26 mouse cellular contexts compared by ENCODE assay signal in genomic region chr4:106254761-106255475, GRCm38 (mm10).
A peak's percentile ranks its signal among the peaks of the same experiment; 100 is the strongest.
DNase-seq lines count a peak whose midpoint lies in the region; ATAC-seq and TF ChIP-seq lines count a peak whose summit lies in the region.
"Had no signal": no experiment of that assay in that cellular context is flagged by ENCODE, and none has a peak within 500 bp of the region (broad histone marks: within the 10 kb centered on the region; RNA-seq: fewer than 3 reads in every experiment).

No protein-coding gene starts in this region.

- no peak for TF ChIP-seq POLR2A in MEL (IDR thresholded peaks at IDR 0.05; ENCODE audit: control insufficient read depth in 1 of 2, insufficient read depth in 1 of 2, low read depth in 1 of 2, low read length in 2 of 2, poor library complexity in 1 of 2)

- WGBS in intestine, embryonic 14.5 days, result 73% methylated on average over 3 of the region's 3 CpGs
- WGBS in intestine, embryonic 15.5 days, result 72% methylated on average over 3 of the region's 3 CpGs
- WGBS in midbrain, embryonic 16.5 days, result 82% methylated on average over 3 of the region's 3 CpGs

- H3K27me3 ChIP-seq in intestine, embryonic 14.5 days (replicated peaks; ENCODE audit: control insufficient read depth, insufficient read depth, low read length), result no peaks in the 10 kb centered on the region
- no peaks in the 10 kb centered on the region for H3K27me3 ChIP-seq in intestine, embryonic 15.5 days (replicated peaks)
- H3K27me3 ChIP-seq in MEL (ENCODE audit: control insufficient read depth in 1 of 2, insufficient read depth in 2 of 2, low read length in 2 of 2), result no peaks in the 10 kb centered on the region
- no peaks in the 10 kb centered on the region for H3K27me3 ChIP-seq in midbrain, embryonic 16.5 days (ENCODE audit: control insufficient read depth, insufficient read depth, low read depth, low read length)
- H3K27me3 ChIP-seq: embryonic facial prominence, embryonic 12.5 days; forebrain, embryonic 13.5 days; hindbrain, embryonic 13.5 days; limb, embryonic 12.5 days; megakaryocyte, embryonic 14.5 days; midbrain, embryonic 15.5 days; neural tube, embryonic 15.5 days had no signal

- no peak overlapping the region for H3K27ac ChIP-seq in intestine, embryonic 14.5 days (ENCODE audit: low read depth)
- no peak overlapping the region for H3K27ac ChIP-seq in intestine, embryonic 15.5 days
- H3K27ac ChIP-seq in MEL (ENCODE audit: control insufficient read depth, low read depth, low read length), result peak overlapping the region; percentile 12; the same call in 1 of the 2 replicates
- H3K27ac ChIP-seq in midbrain, embryonic 16.5 days (ENCODE audit: low read length), result no peak overlapping the region
- H3K27ac ChIP-seq: embryonic facial prominence, embryonic 12.5 days; forebrain, embryonic 13.5 days; hindbrain, embryonic 13.5 days; left cerebral cortex, adult 2 months; limb, embryonic 12.5 days; midbrain, embryonic 15.5 days; neural tube, embryonic 15.5 days had no signal

- DNase-seq in intestine, embryonic 14.5 days (ENCODE audit: low spot score), result peak; percentile 45
- DNase-seq in MEL (ENCODE audit: low read depth, low spot score), result no peak
- DNase-seq in kidney, adult 8-10 months, result peak; percentile 65 to 82
- DNase-seq in kidney, postnatal 36 days, result peak; percentile 48 to 83
- no peak for DNase-seq in left cerebral cortex, adult 9 months (ENCODE audit: low spot score in 2 of 2)
- DNase-seq: B cell, adult 2 months; cerebellum, adult 9-11 months; gastrocnemius, postnatal 10 days; heart, adult 18-20 months; heart, postnatal 10 days; lung, adult 18-20 months; lung, postnatal 14 days; right cerebral cortex, postnatal 14 days; thymus, postnatal 4 days had no signal

- ATAC-seq in intestine, embryonic 14.5 days (replicated peaks; ENCODE audit: low FRiP score, low TSS enrichment, low read depth), result no peak
- ATAC-seq in intestine, embryonic 15.5 days, result no peak; the same call in 1 of the 2 replicates
- ATAC-seq in midbrain, embryonic 16.5 days, result no peak
- ATAC-seq: forebrain, embryonic 13.5 days; inflammation-experienced regulatory T-cells, adult 6 months; midbrain, embryonic 15.5 days had no signal

- H3K79me2 ChIP-seq in MEL (ENCODE audit: control insufficient read depth, insufficient read depth, low read length, poor library complexity), result no peaks in the 10 kb centered on the region

- no peak overlapping the region for H3K9ac ChIP-seq in intestine, embryonic 14.5 days (ENCODE audit: low read length)
- H3K9ac ChIP-seq in intestine, embryonic 15.5 days, result no peak overlapping the region
- no peak overlapping the region for H3K9ac ChIP-seq in MEL (ENCODE audit: control insufficient read depth, low read depth, low read length, poor library complexity, severe bottlenecking)
- H3K9ac ChIP-seq in midbrain, embryonic 16.5 days (ENCODE audit: low read depth, low read length), result no peak overlapping the region
- H3K9ac ChIP-seq: embryonic facial prominence, embryonic 12.5 days; forebrain, embryonic 13.5 days; hindbrain, embryonic 13.5 days; limb, embryonic 12.5 days; midbrain, embryonic 15.5 days; neural tube, embryonic 15.5 days had no signal

- H3K4me1 ChIP-seq in intestine, embryonic 14.5 days (replicated peaks; ENCODE audit: control insufficient read depth, insufficient read depth, low read length), result peaks cover 6% of the 10 kb centered on the region; the same call in 1 of the 2 replicates
- H3K4me1 ChIP-seq in intestine, embryonic 15.5 days (replicated peaks), result 0 out of 2 replicates have a peak, but pooled peaks cover 6% of the 10 kb centered on the region
- peaks cover 6 to 21% of the 10 kb centered on the region in 2 experiments for H3K4me1 ChIP-seq in MEL (ENCODE audit: control insufficient read depth in 1 of 2, insufficient read depth in 2 of 2, low read length in 2 of 2)
- 0 out of 2 replicates have a peak, but pooled peaks cover 3% of the 10 kb centered on the region for H3K4me1 ChIP-seq in midbrain, embryonic 16.5 days (ENCODE audit: control insufficient read depth, insufficient read depth, low read length)
- H3K4me1 ChIP-seq: embryonic facial prominence, embryonic 12.5 days had no signal

- H3K4me2 ChIP-seq in intestine, embryonic 14.5 days (ENCODE audit: low read length), result no peak overlapping the region
- H3K4me2 ChIP-seq in intestine, embryonic 15.5 days (replicated peaks), result no peak overlapping the region
- H3K4me2 ChIP-seq in midbrain, embryonic 16.5 days (ENCODE audit: low read length), result no peak overlapping the region
- H3K4me2 ChIP-seq: embryonic facial prominence, embryonic 12.5 days; forebrain, embryonic 13.5 days; hindbrain, embryonic 13.5 days; limb, embryonic 12.5 days; midbrain, embryonic 15.5 days; neural tube, embryonic 15.5 days had no signal

- no peak for TF ChIP-seq CTCF in MEL (IDR thresholded peaks at IDR 0.05 in 2 of 3, conservative IDR thresholded peaks at IDR 0.05 in 1 of 3; ENCODE audit: control insufficient read depth in 1 of 3, insufficient read depth in 1 of 3, low read depth in 2 of 3, low read length in 3 of 3, poor library complexity in 1 of 3, severe bottlenecking in 1 of 3)

- no peaks in the 10 kb centered on the region for H3K36me3 ChIP-seq in intestine, embryonic 14.5 days (ENCODE audit: control insufficient read depth, insufficient read depth, low read length)
- H3K36me3 ChIP-seq in intestine, embryonic 15.5 days, result no peaks in the 10 kb centered on the region
- H3K36me3 ChIP-seq in MEL (ENCODE audit: control insufficient read depth in 1 of 2, insufficient read depth in 2 of 2, low read length in 2 of 2), result peaks cover 0 to 13% of the 10 kb centered on the region in 2 experiments; a peak in 2 of 4 replicates
- no peaks in the 10 kb centered on the region for H3K36me3 ChIP-seq in midbrain, embryonic 16.5 days (ENCODE audit: control insufficient read depth, insufficient read depth, low read length)
- H3K36me3 ChIP-seq: embryonic facial prominence, embryonic 12.5 days; hindbrain, embryonic 13.5 days; limb, embryonic 12.5 days; midbrain, embryonic 15.5 days; neural tube, embryonic 15.5 days had no signal

- H3K4me3 ChIP-seq in intestine, embryonic 14.5 days (ENCODE audit: low read depth, low read length), result no peak overlapping the region
- no peak overlapping the region for H3K4me3 ChIP-seq in intestine, embryonic 15.5 days (replicated peaks)
- H3K4me3 ChIP-seq in MEL (ENCODE audit: control insufficient read depth in 1 of 2, insufficient read depth in 1 of 2, low read depth in 2 of 2, low read length in 2 of 2), result no peak overlapping the region
- no peak overlapping the region for H3K4me3 ChIP-seq in midbrain, embryonic 16.5 days (ENCODE audit: low read depth, low read length)
- H3K4me3 ChIP-seq: embryonic facial prominence, embryonic 12.5 days; erythroblast, embryonic 14.5 days; forebrain, embryonic 13.5 days; hindbrain, embryonic 13.5 days; left cerebral cortex, adult 2 months; limb, embryonic 12.5 days; megakaryocyte, embryonic 14.5 days; midbrain, embryonic 15.5 days; neural tube, embryonic 15.5 days had no signal

- no peak for TF ChIP-seq RAD21 in MEL (IDR thresholded peaks at IDR 0.05; ENCODE audit: low read depth, low read length)

- no peaks in the 10 kb centered on the region for H3K9me3 ChIP-seq in intestine, embryonic 14.5 days (ENCODE audit: control insufficient read depth, low read length)
- no peaks in the 10 kb centered on the region for H3K9me3 ChIP-seq in intestine, embryonic 15.5 days
- H3K9me3 ChIP-seq in MEL (replicated peaks; ENCODE audit: insufficient read depth, low read length), result no peaks in the 10 kb centered on the region
- no peaks in the 10 kb centered on the region for H3K9me3 ChIP-seq in midbrain, embryonic 16.5 days (replicated peaks; ENCODE audit: control insufficient read depth, low read length, poor library complexity, severe bottlenecking)
- H3K9me3 ChIP-seq: embryonic facial prominence, embryonic 12.5 days; forebrain, embryonic 13.5 days; hindbrain, embryonic 13.5 days; limb, embryonic 12.5 days; midbrain, embryonic 15.5 days; neural tube, embryonic 15.5 days had no signal

- TF ChIP-seq EP300 in MEL (IDR thresholded peaks at IDR 0.05; ENCODE audit: low read depth in 1 of 2, low read length in 2 of 2), result peak; percentile 50 to 77; a peak in 3 of 4 replicates

TF ChIP-seq in MEL, 35 proteins besides CTCF, POLR2A, EP300 and RAD21:
- TF ChIP-seq RCOR1 (IDR thresholded peaks at IDR 0.05; ENCODE audit: low read depth, low read length) (peak; percentile 40; the same call in 1 of the 2 replicates), TCF12 (IDR thresholded peaks at IDR 0.05; ENCODE audit: low read depth, low read length) (peak; percentile 45; the same call in 1 of the 2 replicates), ZNF384 (IDR thresholded peaks at IDR 0.05; ENCODE audit: low read depth, low read length) (peak; percentile 71), MEF2A (IDR thresholded peaks at IDR 0.05; ENCODE audit: extremely low read depth, insufficient replicate concordance, low read depth, low read length, poor library complexity, severe bottlenecking) (no peak), BHLHE40 (IDR thresholded peaks at IDR 0.05; ENCODE audit: borderline replicate concordance, low read depth, low read length) (no peak)

Comparison
In these comparisons a context has a peak if more than half of its experiments do, and no peak if none do; other contexts are left out.
1. DNase-seq: peak in intestine, embryonic 14.5 days (single experiment), kidney, adult 8-10 months (2 of 2) and kidney, postnatal 36 days (2 of 2); none in MEL (single experiment) and left cerebral cortex, adult 9 months (0 of 2).